Mouse (Mus musculus): Measurements from ENCODE around the gene Gm21822. TPM values are rescaled to one million over a fixed set of nuclear protein-coding genes. Genes with fewer than 3 reads are reported as not detected.
"Not testable (repeated sequence)": the region's sequence is repeated elsewhere in the genome, so short reads cannot be mapped to it uniquely, and the experiment has no call there.

Gene Gm21822
- not detected in 2 replicates for polyA plus RNA-seq (2012)

DNA sequence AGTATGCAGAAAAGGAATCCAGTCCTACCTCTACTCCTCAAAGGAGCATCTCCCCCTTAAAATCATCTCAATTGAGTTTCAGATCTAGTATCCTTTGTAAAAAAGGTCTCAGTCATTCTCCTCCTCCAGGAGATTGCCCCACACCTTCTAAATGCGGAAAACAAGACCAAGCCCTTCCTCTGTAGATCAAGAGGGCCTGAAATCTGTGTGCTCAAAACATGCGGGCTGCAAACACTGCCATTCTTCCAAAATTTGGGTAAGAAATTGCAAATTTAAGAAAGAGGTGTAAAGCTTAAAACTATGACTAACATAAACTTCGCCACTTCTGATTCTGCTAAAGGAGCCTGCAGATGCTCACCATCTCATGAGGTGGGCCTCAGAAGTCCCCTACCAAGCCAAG lies at the start of gene Gm21822:
Gm21822 (plus strand) TSS at position 301 of the 400 bp plus-strand sequence.
- TF ChIP-seq GATA1 (IDR thresholded peaks at IDR 0.05; ENCODE audit: low read length), result not testable (repeated sequence)

Measured in G1E-ER4 (cell line).